In genomic region chr4:130563260-130563756, GRCm38 (mm10) we compare ENCODE assay signal across 19 mouse cellular contexts. TPM values are rescaled to one million over a fixed set of nuclear protein-coding genes. Genes with fewer than 3 reads are reported as not detected.
DNase-seq lines count a peak whose midpoint lies in the region; ATAC-seq lines count a peak whose summit lies in the region.
"Had no signal": no experiment of that assay in that cellular context is flagged by ENCODE, and none has a peak within 500 bp of the region (broad histone marks: within the 10 kb centered on the region; RNA-seq: fewer than 3 reads in every experiment).

No protein-coding gene starts in this region.

- ATAC-seq in hindbrain, embryonic 15.5 days (ENCODE audit: low FRiP score, low read depth): no peak
- no peak for ATAC-seq in neural tube, embryonic 13.5 days (ENCODE audit: low read depth)
- ATAC-seq in heart, embryonic 12.5 days (ENCODE audit: insufficient number of reproducible peaks, low FRiP score): no peak
- ATAC-seq: inflammation-experienced regulatory T-cells, adult 6 months had no signal

- H3K27ac ChIP-seq in hindbrain, embryonic 15.5 days (replicated peaks): peak overlapping the region; percentile 71
- peak overlapping the region; percentile 78 for H3K27ac ChIP-seq in neural tube, embryonic 13.5 days (replicated peaks)
- no peak overlapping the region for H3K27ac ChIP-seq in heart, embryonic 12.5 days (ENCODE audit: poor library complexity, severe bottlenecking)
- H3K27ac ChIP-seq: limb, embryonic 15.5 days; stomach, postnatal 0 days had no signal

- 64% methylated on average over 9 of the region's 9 CpGs for WGBS in hindbrain, embryonic 15.5 days
- WGBS in neural tube, embryonic 13.5 days: 75% methylated on average over 9 of the region's 9 CpGs
- WGBS in heart, embryonic 12.5 days: 77% methylated on average over 9 of the region's 9 CpGs

- intact Hi-C loops in left cerebral cortex, postnatal 4 days (cut with DNase I): no loop called here

- H3K36me3 ChIP-seq in hindbrain, embryonic 15.5 days: no peaks in the 10 kb centered on the region
- H3K36me3 ChIP-seq in neural tube, embryonic 13.5 days: peaks cover 8% of the 10 kb centered on the region; the same call in 1 of the 2 replicates
- no peaks in the 10 kb centered on the region for H3K36me3 ChIP-seq in heart, embryonic 12.5 days
- H3K36me3 ChIP-seq: limb, embryonic 15.5 days had no signal

- no peaks in the 10 kb centered on the region for H3K9me3 ChIP-seq in hindbrain, embryonic 15.5 days
- H3K9me3 ChIP-seq in neural tube, embryonic 13.5 days: no peaks in the 10 kb centered on the region
- H3K9me3 ChIP-seq in heart, embryonic 12.5 days (replicated peaks): no peaks in the 10 kb centered on the region
- H3K9me3 ChIP-seq: limb, embryonic 15.5 days had no signal

- H3K4me1 ChIP-seq in hindbrain, embryonic 15.5 days (replicated peaks): peaks cover 69% of the 10 kb centered on the region
- H3K4me1 ChIP-seq in neural tube, embryonic 13.5 days (replicated peaks): peaks cover 88% of the 10 kb centered on the region
- H3K4me1 ChIP-seq in heart, embryonic 12.5 days (replicated peaks): 0 out of 2 replicates have a peak, but pooled peaks cover 2% of the 10 kb centered on the region

- H3K4me3 ChIP-seq in hindbrain, embryonic 15.5 days: no peak overlapping the region
- H3K4me3 ChIP-seq in neural tube, embryonic 13.5 days: no peak overlapping the region
- H3K4me3 ChIP-seq in heart, embryonic 12.5 days: no peak overlapping the region
- H3K4me3 ChIP-seq: limb, embryonic 15.5 days had no signal

- no peak overlapping the region for H3K9ac ChIP-seq in hindbrain, embryonic 15.5 days
- H3K9ac ChIP-seq in neural tube, embryonic 13.5 days: no peak overlapping the region
- no peak overlapping the region for H3K9ac ChIP-seq in heart, embryonic 12.5 days
- H3K9ac ChIP-seq: limb, embryonic 15.5 days had no signal

- DNase-seq in cerebellum, adult 9-11 months: peak; percentile 60
- DNase-seq in cerebellum, postnatal 36 days: no peak
- peak; percentile 73 for DNase-seq in left cerebral cortex, postnatal 4 days
- no peak for DNase-seq in left cerebral cortex, adult 9 months (ENCODE audit: low spot score in 2 of 2)
- DNase-seq: cerebellum, adult 11-12 months; heart, postnatal 10 days; kidney, adult 8-10 months; kidney, postnatal 25 days; layer of hippocampus, adult 9-11 months; lung, postnatal 10 days; right cerebral cortex, postnatal 14 days had no signal

- no peaks in the 10 kb centered on the region for H3K27me3 ChIP-seq in hindbrain, embryonic 15.5 days
- peaks cover 22% of the 10 kb centered on the region for H3K27me3 ChIP-seq in neural tube, embryonic 13.5 days
- no peaks in the 10 kb centered on the region for H3K27me3 ChIP-seq in heart, embryonic 12.5 days (replicated peaks)
- H3K27me3 ChIP-seq: limb, embryonic 15.5 days had no signal

- peak overlapping the region; percentile 37 for H3K4me2 ChIP-seq in hindbrain, embryonic 15.5 days
- peak overlapping the region; percentile 38 for H3K4me2 ChIP-seq in neural tube, embryonic 13.5 days
- H3K4me2 ChIP-seq in heart, embryonic 12.5 days: no peak overlapping the region
- H3K4me2 ChIP-seq: limb, embryonic 15.5 days had no signal

RNA-seq across cellular contexts. Expression of gene Nkain1, which starts 10.7 kb away (rescaled TPM):
- 100 to 1,000 TPM; 158 to 164 TPM for total RNA-seq in left cerebral cortex, postnatal 4 days (2021)
- 11.7 and 12.6 TPM in 2 replicates for polyA plus RNA-seq in hindbrain, embryonic 15.5 days (2015; fragmentation: Nextera tagmentation; extraction: Ambion mirVana)
- 10.6 and 11.8 TPM in 2 replicates for polyA plus RNA-seq in neural tube, embryonic 13.5 days (2015; fragmentation: Nextera tagmentation; extraction: Ambion mirVana)
- 1.1 and 1.3 TPM in 2 replicates for polyA plus RNA-seq in heart, embryonic 12.5 days (2016; fragmentation: Nextera tagmentation; extraction: Ambion mirVana)
- total RNA-seq: megakaryocyte, adult 5-6 weeks had no signal
- polyA plus RNA-seq: inflammation-experienced regulatory T-cells, adult 6 months; liver, embryonic 16.5 days had no signal

Comparison
In these comparisons a context has a peak if more than half of its experiments do, and no peak if none do; other contexts are left out.
1. DNase-seq: peak in cerebellum, adult 9-11 months (single experiment) and left cerebral cortex, postnatal 4 days (single experiment); none in cerebellum, postnatal 36 days (0 of 2) and left cerebral cortex, adult 9 months (0 of 2).